Mouse (Mus musculus): ENCODE measurements around the gene Cbx5.

Cbx5 gene

GRCm38 (mm10) chr15:103216052-103216451 lies 23.6 kb downstream of the Cbx5 start:
- DNase-seq (ENCODE audit: low read depth, low spot score), result no peak

DNA sequence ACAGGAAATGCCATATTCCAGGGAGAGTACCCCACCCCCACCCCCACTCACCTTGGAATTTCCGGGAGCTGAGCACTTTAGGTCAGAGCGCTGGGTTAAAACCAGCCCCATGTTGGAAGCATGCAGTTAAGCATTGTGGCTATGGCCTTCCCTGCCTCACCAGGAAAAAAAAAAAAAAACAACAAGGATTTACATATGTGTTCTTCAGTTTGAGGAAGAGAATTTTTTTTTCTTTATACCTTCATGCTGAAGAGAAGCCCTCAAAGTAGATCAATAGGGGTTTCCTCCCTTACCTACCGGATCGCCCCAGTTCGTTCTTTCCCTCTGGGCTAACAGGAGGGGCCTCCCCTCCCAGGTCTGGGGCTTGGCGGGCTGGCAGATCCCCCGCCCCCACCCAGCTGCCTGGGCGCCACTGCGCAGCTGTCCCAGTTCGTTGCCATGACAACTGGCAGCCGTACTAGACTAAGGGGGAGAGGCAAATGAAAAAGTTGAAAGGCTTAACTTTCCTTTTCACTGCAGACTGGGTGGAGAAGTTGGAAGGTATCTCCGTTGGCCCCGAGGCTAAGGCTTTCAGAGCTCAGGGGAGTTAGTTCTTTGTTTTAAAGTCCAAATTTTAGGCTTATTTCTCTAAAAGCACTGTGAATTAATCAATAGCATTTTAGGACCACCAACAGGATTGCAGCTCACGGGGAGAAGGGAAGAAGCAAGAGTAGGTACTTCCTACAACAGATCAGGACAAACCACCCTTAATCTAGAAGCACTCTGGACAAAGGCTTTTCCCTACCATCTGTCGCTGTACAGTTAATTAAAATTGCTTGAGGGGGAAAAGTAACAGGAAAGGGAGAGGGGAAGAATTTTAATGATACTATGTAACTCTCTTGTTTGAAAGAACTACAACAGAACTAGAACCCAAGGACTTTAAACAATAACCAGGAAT lies 24.4 kb downstream of the Cbx5 start:
- peak; percentile 86 for DNase-seq (ENCODE audit: low read depth, low spot score)

GRCm38 (mm10) chr15:103214149-103214548 lies 25.5 kb downstream of the Cbx5 start:
- no peak for DNase-seq (ENCODE audit: low read depth, low spot score)

DNA sequence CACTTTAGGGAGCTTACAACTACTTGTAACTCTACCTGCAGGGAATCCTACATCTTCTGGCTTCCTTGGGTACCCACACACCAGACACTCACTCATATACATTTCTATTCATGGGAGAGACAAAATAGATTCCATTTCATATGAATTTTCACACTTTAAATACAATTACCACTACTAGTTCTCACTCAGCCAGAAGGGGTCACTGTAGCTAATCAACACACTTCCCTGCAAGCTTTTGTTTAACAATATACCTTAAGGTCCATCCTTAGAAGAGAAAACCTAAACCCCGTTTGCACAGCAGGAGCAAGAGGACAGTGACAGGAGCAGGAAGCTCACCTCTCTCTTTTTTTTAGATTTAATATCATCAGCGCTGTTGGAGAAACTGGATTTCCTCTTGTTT lies 34.5 kb downstream of the Cbx5 start:
- no peak for DNase-seq (ENCODE audit: low read depth, low spot score)

- DNase-seq (ENCODE audit: low read depth, low spot score), result no peak
Observed at GRCm38 (mm10) chr15:103202088-103202793, 37.4 kb downstream of the Cbx5 start.

DNA sequence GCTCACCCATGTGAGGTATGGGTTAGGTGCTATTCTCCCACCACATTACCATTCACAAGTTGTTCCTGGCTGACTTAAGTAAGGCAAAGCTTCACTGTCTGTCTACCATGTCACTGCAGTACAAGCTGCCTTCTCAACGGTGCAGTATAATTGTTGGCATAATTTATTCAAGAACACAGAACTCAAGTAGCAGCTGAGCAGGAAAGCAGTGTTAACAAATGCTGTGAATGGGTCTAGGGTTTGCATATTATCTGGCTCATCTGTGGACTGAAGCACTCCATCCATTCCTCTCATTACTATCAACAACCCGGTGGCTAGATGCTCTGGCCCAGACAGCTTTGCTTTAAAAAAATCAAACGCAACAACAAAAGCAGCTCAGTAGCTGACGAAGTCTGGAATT lies 41.8 kb downstream of the Cbx5 start:
- no peak for DNase-seq (ENCODE audit: low read depth, low spot score)

- no peak for DNase-seq (ENCODE audit: low read depth, low spot score)
Observed at GRCm38 (mm10) chr15:103196835-103197234, 42.8 kb downstream of the Cbx5 start.

DNA sequence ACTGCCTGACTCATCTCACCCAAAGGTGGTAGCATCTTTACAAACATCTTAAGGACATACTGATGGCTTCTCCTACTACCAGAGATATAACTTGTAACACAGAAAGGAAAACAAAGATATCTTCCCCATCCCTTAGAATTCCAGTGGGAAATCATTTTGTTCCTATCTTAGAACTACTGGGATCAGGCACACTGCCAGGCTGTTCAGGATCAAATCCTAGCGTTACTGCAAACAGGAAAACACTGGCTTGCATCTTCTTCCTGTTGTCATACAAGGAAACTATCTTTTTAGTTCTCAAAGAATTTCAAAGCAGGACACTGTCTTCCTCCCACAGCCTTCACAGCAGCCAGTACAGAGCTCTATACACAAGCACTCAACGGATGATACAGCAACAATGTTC lies 46.0 kb downstream of the Cbx5 start:
- DNase-seq (ENCODE audit: low read depth, low spot score), result no peak

DNA sequence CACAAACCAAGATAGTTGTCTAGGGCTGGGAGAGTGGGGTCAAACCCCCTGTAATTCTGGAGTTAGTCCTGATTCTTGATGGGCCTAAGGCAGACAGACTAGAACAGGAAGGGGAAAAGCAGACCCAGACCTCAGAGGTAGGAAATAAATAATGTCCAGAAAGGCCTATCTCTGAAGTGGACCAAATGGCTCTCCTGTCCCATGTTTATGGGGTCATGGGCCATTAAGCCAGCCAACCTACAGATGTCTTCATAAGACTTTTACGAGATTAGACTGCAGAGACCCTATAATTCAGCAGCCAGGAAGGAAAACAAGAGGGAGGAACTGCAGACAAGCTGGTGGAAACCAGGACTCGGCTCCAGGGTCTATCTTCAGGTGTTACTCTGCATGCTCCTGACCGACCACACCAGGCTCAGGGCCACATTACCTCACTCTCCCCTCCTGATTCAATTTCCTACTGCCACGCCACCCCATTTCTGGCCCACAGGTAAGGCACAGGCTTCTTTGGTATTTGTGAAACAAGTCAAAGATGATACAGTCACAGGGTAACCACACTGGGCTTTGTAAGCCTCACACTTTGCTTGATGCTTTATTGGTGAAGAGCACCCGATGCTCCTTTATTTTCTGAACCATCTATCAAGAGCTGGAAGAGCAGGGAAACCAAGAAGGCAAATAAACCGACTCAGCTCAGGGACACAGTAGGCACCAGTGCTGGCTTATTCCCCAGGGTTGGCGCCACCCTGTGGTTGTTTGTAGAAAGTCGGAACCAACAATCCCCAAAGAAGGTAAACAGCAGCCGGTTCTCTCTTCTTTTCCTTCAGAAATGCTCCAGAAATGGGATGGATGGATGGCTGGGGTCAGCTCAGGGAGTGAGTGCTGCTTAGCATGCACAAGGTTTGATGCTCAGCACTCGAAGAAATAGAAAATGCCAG lies 48.8 kb downstream of the Cbx5 start:
- DNase-seq (ENCODE audit: low read depth, low spot score), result no peak

DNA sequence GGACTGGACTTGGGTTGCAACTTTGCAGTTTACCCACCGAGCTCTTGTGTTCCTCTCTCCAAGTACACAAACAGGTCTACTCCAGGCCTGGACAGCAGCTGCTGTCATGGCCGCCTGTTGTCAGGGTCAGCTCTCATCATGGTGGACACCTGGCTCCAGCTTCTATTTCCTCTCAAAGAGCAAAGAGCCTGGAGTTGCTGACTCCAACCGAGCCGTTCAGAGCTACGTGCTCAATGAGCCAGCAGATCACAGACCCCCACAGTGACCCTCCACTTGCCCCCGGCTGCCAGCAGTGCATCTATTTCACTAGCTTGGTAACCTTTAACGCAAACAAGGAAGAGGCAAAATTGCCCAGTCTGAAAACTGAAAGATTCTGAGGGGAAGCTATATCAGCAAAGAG lies 49.5 kb downstream of the Cbx5 start:
- DNase-seq (ENCODE audit: low read depth, low spot score), result no peak

DNA sequence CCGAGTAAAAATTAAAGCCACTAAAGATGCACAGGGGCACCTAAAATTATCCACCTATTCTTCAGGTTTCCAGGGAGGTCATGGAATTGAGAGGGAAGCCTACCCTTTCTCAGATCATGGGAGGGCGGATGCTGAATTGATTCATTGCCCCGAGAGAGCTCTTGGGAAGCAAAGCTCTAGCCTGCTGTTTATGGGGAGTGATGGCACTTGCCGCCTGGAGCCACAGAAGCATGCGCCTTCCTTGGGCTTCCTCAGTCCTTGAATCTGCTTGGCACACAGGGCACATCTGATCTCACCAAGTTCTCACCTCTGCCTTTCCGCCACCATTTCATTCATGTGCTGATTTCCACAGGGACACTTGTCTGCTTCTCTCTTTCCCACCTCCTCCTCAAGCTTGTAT lies 51.8 kb downstream of the Cbx5 start:
- no peak for DNase-seq (ENCODE audit: low read depth, low spot score)

- no peak for DNase-seq (ENCODE audit: low read depth, low spot score)
Observed at GRCm38 (mm10) chr15:103185462-103186198, 54.0 kb downstream of the Cbx5 start.

GRCm38 (mm10) chr15:103183651-103184610 lies 55.7 kb downstream of the Cbx5 start:
- no peak for DNase-seq (ENCODE audit: low read depth, low spot score)

DNA sequence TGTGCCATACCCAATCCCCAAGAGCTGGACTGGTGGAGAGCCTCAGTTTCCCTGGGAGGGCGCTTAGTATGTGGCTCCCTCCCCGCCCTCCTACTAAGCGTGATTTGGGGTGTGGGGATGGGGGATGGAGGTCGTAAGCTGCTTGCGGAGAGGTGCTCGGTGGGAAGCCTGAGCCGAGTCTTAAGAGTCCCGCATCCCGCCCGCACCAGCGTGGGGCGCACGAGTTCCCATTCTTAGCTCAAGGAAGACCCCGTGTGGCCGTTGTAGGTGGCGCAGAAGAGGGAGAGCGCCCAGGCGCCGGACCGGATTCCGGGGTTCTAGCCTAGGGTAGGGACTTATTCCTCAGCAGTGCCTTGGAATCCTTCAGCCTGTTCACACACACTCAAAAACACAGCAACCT lies 56.5 kb downstream of the Cbx5 start:
- peak; percentile 83 for DNase-seq (ENCODE audit: low read depth, low spot score)

DNA sequence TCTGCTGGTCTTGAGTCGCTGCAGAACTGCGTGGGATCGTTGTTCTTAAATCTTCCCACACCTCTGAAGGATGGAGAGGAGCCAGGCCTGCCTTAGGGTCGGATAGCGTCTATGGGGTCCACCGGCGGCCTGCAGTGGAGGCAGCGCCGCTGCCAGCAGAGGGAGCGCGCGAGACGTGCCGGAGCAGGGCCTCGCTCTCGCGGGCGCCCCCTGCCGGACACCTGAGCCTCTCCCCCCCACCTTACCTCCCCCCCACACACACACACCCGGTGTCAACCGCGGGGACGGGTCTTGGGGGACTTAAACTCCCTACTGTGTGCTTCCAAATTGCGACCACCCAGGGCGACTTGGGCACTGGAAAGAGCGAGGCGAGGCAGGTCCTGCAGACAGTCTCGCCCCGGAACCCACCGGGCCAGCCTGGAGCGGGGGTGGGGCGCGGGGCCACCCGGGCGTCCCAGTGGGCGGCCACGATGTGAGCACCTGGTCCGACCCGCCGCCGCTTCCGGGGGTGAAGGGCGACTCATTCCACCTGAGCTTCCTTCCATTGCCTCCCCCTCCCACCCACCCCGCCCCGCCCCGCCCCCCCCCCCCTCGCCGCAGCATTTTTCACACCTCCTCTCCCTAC lies 57.3 kb downstream of the Cbx5 start:
- no peak for DNase-seq (ENCODE audit: low read depth, low spot score)

GRCm38 (mm10) chr15:103180406-103180805 lies 59.2 kb downstream of the Cbx5 start:
- DNase-seq (ENCODE audit: low read depth, low spot score), result no peak

DNA sequence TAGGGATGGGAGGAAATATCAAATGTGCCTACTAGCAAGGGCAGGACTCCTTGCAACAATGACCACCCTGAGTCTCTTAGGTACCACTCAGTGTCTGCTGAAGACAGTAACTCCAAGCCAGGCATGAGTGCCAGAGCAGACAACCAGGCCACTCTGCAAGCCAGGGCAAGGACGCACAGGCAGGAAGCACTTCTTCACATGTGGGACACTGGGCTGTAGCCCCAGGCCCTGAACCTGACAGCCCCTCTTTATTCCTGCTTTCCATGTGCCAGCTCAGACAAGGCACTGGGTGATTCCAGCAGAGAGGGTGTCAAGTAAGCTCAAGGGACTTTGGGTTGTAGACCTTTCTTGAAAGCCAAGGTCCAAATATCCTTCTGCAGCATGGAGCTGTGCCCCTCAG lies 60.8 kb downstream of the Cbx5 start:
- DNase-seq (ENCODE audit: low read depth, low spot score), result no peak

DNA sequence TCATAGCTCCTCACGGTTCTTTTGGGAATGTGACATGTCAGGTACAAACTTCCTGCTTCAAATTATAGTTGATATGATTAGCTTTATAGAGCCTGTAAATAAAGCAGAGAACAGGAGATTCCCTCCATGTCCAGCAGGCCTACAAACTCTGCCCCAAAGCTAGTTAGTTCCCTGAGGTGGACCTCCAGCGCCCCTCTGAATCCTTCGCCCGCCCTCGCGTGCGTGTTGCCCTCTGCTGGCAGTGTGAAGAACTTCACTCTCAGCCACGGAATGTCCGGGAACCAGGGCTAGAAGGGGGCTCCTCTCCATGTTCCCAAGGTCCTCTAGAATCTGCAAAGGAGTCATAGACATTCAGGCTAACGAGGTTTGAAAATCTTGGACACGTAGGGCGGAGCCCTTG lies 61.5 kb downstream of the Cbx5 start:
- no peak for DNase-seq (ENCODE audit: low read depth, low spot score)

- DNase-seq (ENCODE audit: low read depth, low spot score), result no peak
Observed at GRCm38 (mm10) chr15:103177611-103178041, 62.0 kb downstream of the Cbx5 start.

Data from WW6 (cell line).